Mouse (Mus musculus) midbrain, embryonic 11.5 days (tissue): ENCODE measurements around the gene Trabd2b. TPM values are rescaled to one million over a fixed set of nuclear protein-coding genes. Genes with fewer than 3 reads are reported as not detected.

Source experiments
- ATAC-seq: fragments of 200-750 bp; cut with Nextera tagmentation; 2 replicates; pipeline ENCODE4 v1.8.0; 2017; ENCODE audit warnings: moderate TSS enrichment, moderate library complexity; ENCODE audit not compliant: low FRiP score
- DNase-seq: peaks from one replicate; pipeline ENCODE4 v3.0.0; 2015; ENCODE audit warnings: low spot score; ENCODE audit errors: missing footprints
- H3K27ac ChIP-seq: fragments of 300-500 bp; sonication (generic); 2 replicates; pipeline ENCODE4 v1.5.1; 2014; ENCODE audit warnings: low read depth, low read length
- H3K27me3 ChIP-seq: fragments of 300-500 bp; sonication (generic); 2 replicates; pipeline ENCODE4 v1.6.1; 2014; ENCODE audit warnings: mild to moderate bottlenecking, low read length, moderate library complexity, mixed read lengths; ENCODE audit not compliant: control insufficient read depth, insufficient read depth
- H3K36me3 ChIP-seq: fragments of 300-500 bp; sonication (generic); 2 replicates; pipeline ENCODE4 v1.6.1; 2014; ENCODE audit warnings: mild to moderate bottlenecking, low read length, moderate library complexity, mixed read lengths; ENCODE audit not compliant: control insufficient read depth, insufficient read depth
- H3K4me1 ChIP-seq: fragments of 300-500 bp; sonication (generic); 2 replicates; pipeline ENCODE4 v1.6.1; 2014; ENCODE audit warnings: low read length; ENCODE audit not compliant: control insufficient read depth, insufficient read depth
- H3K4me2 ChIP-seq: fragments of 300-500 bp; sonication (generic); 2 replicates; pipeline ENCODE4 v1.6.1; 2014; ENCODE audit warnings: mild to moderate bottlenecking, moderate library complexity
- H3K4me3 ChIP-seq: fragments of 300-500 bp; sonication (generic); 2 replicates; pipeline ENCODE4 v1.5.1; 2014; ENCODE audit warnings: low read depth, low read length
- H3K9ac ChIP-seq: fragments of 300-500 bp; sonication (generic); 2 replicates; pipeline ENCODE4 v1.6.1; 2014; ENCODE audit warnings: low read length
- H3K9me3 ChIP-seq: fragments of 300-500 bp; sonication (generic); 2 replicates; pipeline ENCODE4 v1.6.1; 2016; ENCODE audit warnings: low read length; ENCODE audit not compliant: control insufficient read depth
- WGBS: fragments of 180-500 bp; shearing (Covaris S2); extraction: QIAGEN DNeasy Blood & Tissue Kit; methylation state at CpG from one replicate; pipeline ENCODE4 v1.1.7; 2014; 5-methylcytosine and 5-hydroxymethylcytosine counted together
- polyA plus RNA-seq: library from polyadenylated mRNA; unstranded; fragments of >200 nt; fragmentation: Nextera tagmentation; extraction: Ambion mirVana; gene quantifications from 2 replicates; pipeline ENCODE4 v1.2.1, GENCODE M21; 2014

Gene Trabd2b
- polyA plus RNA-seq, 1 experiment from 2014 or later = 2.2 TPM

- ATAC-seq = no peak
- Histone ChIP-seq H3K4me3 (no peak overlapping the region), H3K4me2 (no peak overlapping the region), H3K27ac (no peak overlapping the region), H3K9me3 (no peaks in the 10 kb centered on the region), H3K36me3 (no peaks in the 10 kb centered on the region), H3K9ac (no peak overlapping the region), H3K4me1 (no peaks in the 10 kb centered on the region), H3K27me3 (no peaks in the 10 kb centered on the region)
- 90% methylated on average over 2 of the region's 2 CpGs for WGBS
- peak; percentile 23 for DNase-seq
These were observed 36.9 kb upstream of the Trabd2b start for GRCm38 (mm10) chr4:114369591-114369990.

GRCm38 (mm10) chr4:114370935-114371715 is 35.4 kb upstream of the Trabd2b start:
- H3K4me3 ChIP-seq = no peak overlapping the region
- no peaks in the 10 kb centered on the region for H3K9me3 ChIP-seq
- no peak overlapping the region for H3K27ac ChIP-seq
- DNase-seq (peak; percentile 69), ATAC-seq (no peak)
- H3K36me3 ChIP-seq = no peaks in the 10 kb centered on the region
- no peaks in the 10 kb centered on the region for H3K27me3 ChIP-seq
- H3K4me1 ChIP-seq = no peaks in the 10 kb centered on the region
- no peak overlapping the region for H3K4me2 ChIP-seq
- H3K9ac ChIP-seq = no peak overlapping the region

DNA sequence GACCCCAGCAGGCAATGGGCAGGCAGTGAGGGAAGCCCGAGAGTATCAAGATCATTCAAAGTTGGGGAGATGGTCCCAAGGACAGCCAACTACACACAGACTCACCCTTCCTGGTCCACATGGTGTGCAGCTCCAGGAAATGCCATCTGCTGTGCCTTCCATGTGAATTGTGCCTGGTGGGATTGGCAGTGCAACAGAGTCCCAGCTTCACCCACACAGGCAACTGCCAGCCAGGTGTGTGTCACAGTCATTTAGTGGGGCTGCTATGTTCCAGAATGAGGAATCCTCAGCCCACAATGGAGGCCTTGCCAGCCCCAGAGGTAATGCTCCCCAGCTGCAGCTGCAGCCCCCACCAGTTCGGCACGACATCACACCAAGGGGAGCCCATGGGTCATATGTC is 33.8 kb upstream of the Trabd2b start:
- ATAC-seq (no peak), DNase-seq (peak; percentile 33)
- no peaks in the 10 kb centered on the region for H3K27me3 ChIP-seq
- no peak overlapping the region for H3K9ac ChIP-seq
- H3K4me3 ChIP-seq = no peak overlapping the region
- H3K9me3 ChIP-seq = no peaks in the 10 kb centered on the region
- H3K36me3 ChIP-seq = no peaks in the 10 kb centered on the region
- H3K4me2 ChIP-seq = no peak overlapping the region
- 82% methylated on average over 3 of the region's 3 CpGs for WGBS
- H3K4me1 ChIP-seq = no peaks in the 10 kb centered on the region
- H3K27ac ChIP-seq = no peak overlapping the region

DNA sequence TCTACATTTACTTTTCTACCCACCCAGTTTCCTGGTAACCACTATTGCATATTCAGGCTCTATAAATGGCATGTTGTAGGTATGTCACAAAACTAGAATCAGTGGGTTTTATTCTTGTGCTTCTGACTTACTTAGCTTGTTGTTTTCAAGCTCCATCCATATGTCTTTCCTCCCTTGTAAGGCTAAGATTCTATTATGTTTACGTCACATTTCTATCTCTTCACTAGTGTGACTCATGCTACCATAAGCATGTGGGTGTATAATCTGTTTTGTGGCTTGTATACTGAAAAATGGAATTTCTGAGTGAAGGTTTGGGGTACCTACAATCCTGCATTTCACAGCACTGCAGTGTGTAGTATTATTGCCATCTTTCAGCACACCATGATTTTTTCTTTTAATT is 32.2 kb upstream of the Trabd2b start:
- no peaks in the 10 kb centered on the region for H3K9me3 ChIP-seq
- no peaks in the 10 kb centered on the region for H3K27me3 ChIP-seq
- H3K4me3 ChIP-seq = no peak overlapping the region
- H3K27ac ChIP-seq = no peak overlapping the region
- H3K4me1 ChIP-seq = no peaks in the 10 kb centered on the region
- no peaks in the 10 kb centered on the region for H3K36me3 ChIP-seq
- ATAC-seq = no peak
- H3K4me2 ChIP-seq = no peak overlapping the region
- DNase-seq = no peak
- 85% methylated on average over 1 of the region's 1 CpGs for WGBS
- H3K9ac ChIP-seq = no peak overlapping the region

DNA sequence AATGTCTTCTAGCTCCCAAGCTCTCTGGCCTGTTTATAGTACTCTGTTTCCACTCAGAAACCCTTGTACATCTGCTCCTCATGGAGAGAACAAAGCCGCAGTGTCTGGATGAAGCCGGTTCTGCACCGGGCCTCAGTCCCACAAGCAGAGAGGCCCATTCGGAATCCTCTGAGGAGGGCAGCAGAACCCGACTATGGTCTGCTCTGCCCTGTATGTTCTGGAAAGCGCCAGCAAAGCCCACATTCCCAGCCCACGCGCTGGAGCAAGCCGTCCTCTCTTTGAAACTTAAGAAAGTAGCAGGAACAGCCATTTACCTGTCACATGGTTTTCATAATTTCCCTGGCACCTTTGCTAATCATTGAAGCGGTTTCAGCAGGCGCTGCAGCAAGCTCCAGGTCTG is 29.0 kb upstream of the Trabd2b start:
- DNase-seq (no peak), ATAC-seq (no peak)
- Histone ChIP-seq H3K9ac (no peak overlapping the region), H3K36me3 (no peaks in the 10 kb centered on the region), H3K4me1 (no peaks in the 10 kb centered on the region), H3K27ac (no peak overlapping the region), H3K4me2 (no peak overlapping the region), H3K9me3 (no peaks in the 10 kb centered on the region), H3K4me3 (no peak overlapping the region), H3K27me3 (no peaks in the 10 kb centered on the region)
- WGBS = 90% methylated on average over 11 of the region's 11 CpGs

- Histone ChIP-seq H3K4me1 (no peaks in the 10 kb centered on the region), H3K27ac (no peak overlapping the region), H3K4me3 (no peak overlapping the region), H3K9me3 (no peaks in the 10 kb centered on the region), H3K36me3 (no peaks in the 10 kb centered on the region), H3K4me2 (no peak overlapping the region), H3K9ac (no peak overlapping the region), H3K27me3 (no peaks in the 10 kb centered on the region)
- 84% methylated on average over 7 of the region's 7 CpGs for WGBS
- ATAC-seq (no peak), DNase-seq (no peak)
These were observed 28.0 kb upstream of the Trabd2b start for GRCm38 (mm10) chr4:114378512-114378911.

DNA sequence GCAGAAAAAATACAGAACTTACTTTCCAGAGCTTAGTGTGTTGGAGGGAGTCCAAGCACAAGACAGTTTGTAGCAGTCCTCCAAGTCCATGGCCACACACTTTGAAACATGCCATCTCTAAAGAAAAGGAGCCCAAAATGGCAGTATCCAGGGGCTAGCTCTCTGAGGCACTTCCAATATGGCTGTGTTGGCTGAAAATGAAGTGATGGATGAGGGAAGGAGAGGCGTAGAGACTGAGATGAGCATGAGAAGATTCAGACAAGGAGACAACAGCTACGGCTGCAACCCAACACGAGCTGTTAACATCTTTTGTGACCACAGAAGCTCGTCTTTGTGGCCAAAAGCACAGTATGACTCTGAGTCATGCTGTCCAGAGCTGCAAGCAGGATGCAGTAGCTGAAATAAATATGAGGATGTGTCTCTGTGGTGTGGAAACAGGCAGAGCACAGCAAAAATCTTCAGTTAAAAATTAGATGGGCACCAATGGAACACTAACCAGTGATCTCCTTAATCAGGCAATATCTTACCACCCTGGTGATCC is 27.0 kb upstream of the Trabd2b start:
- no peak for ATAC-seq
- no peak overlapping the region for H3K27ac ChIP-seq
- 89% methylated on average over 4 of the region's 4 CpGs for WGBS
- H3K9ac ChIP-seq = no peak overlapping the region
- H3K36me3 ChIP-seq = no peaks in the 10 kb centered on the region
- H3K4me2 ChIP-seq = no peak overlapping the region
- H3K9me3 ChIP-seq = no peaks in the 10 kb centered on the region
- H3K4me3 ChIP-seq = no peak overlapping the region
- no peaks in the 10 kb centered on the region for H3K27me3 ChIP-seq
- DNase-seq = peak; percentile 19
- no peaks in the 10 kb centered on the region for H3K4me1 ChIP-seq

- Histone ChIP-seq H3K4me3 (no peak overlapping the region), H3K36me3 (no peaks in the 10 kb centered on the region), H3K9me3 (no peaks in the 10 kb centered on the region), H3K27ac (no peak overlapping the region), H3K4me1 (no peaks in the 10 kb centered on the region), H3K27me3 (no peaks in the 10 kb centered on the region), H3K4me2 (no peak overlapping the region), H3K9ac (no peak overlapping the region)
- DNase-seq = no peak
- peak; percentile 48; the same call in 1 of the 2 replicates for ATAC-seq
- 29% methylated on average over 1 of the region's 1 CpGs for WGBS
These were observed 23.9 kb upstream of the Trabd2b start for GRCm38 (mm10) chr4:114382627-114383026.

- no peaks in the 10 kb centered on the region for H3K4me1 ChIP-seq
- H3K9me3 ChIP-seq = no peaks in the 10 kb centered on the region
- H3K27ac ChIP-seq = no peak overlapping the region
- H3K36me3 ChIP-seq = no peaks in the 10 kb centered on the region
- 92% methylated on average over 5 of the region's 5 CpGs for WGBS
- ATAC-seq = no peak
- no peak for DNase-seq
- H3K27me3 ChIP-seq = no peaks in the 10 kb centered on the region
- no peak overlapping the region for H3K4me2 ChIP-seq
- no peak overlapping the region for H3K9ac ChIP-seq
- H3K4me3 ChIP-seq = no peak overlapping the region
These were observed 21.3 kb upstream of the Trabd2b start for GRCm38 (mm10) chr4:114385236-114385635.
